Mouse (Mus musculus): ENCODE results near the gene Fbxl13. TPM values are rescaled to one million over a fixed set of nuclear protein-coding genes. Genes with fewer than 3 reads are reported as not detected.
A peak's percentile ranks its signal among the peaks of the same experiment; 100 is the strongest.

Gene Fbxl13
- polyA plus RNA-seq, 1 experiment from 2014 or later: 0.10 TPM

DNA sequence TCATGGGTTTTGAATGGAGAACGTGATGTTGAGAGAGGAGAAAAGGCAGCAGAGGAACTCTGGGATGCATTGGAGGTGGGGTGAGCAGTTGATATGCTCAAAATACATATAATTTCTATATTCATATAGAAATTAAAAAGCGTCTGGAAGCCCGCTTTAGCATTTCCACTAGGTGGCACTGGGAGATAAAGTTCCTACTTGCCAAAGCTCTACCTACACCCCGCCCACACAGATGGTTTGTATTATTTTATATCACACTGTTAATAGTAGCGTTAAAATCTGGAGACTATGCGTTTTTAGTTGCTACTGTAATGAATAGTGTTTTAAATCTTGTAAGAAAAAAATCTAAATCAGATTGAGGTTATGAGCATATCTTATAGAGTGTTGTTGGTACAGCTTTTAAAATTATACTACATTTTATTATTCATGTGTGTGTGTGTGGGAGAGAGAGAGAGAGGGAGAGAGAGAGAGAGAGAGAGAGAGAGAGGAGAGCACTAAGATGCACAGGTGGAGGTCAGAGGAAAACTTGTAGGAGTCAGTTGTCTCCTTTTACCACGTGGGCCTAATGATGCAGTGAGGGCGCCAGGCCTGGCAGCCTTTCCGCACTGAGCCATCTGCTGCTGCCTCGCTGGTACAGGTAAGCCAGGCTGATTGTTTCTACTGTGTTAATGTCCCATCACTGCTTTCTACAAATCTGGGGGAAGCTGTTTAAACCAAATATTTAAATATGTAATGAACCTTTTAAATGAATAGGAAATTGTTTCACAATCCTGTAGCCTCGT, 211.1 kb downstream of the Fbxl13 start:
- 0 out of 2 replicates have a peak, but pooled peaks have one; percentile 35 for ATAC-seq (replicated peaks; ENCODE audit: insufficient number of reproducible peaks, insufficient read depth, low FRiP score, low read depth)
- no peak overlapping the region for H3K4me3 ChIP-seq
- no peaks in the 10 kb centered on the region for H3K9me3 ChIP-seq (replicated peaks)
- no peaks in the 10 kb centered on the region for H3K27me3 ChIP-seq
- H3K36me3 ChIP-seq: no peaks in the 10 kb centered on the region
- H3K4me2 ChIP-seq: no peak overlapping the region
- H3K4me1 ChIP-seq (replicated peaks): peaks cover under 1% of the 10 kb centered on the region; the same call in 1 of the 2 replicates
- H3K27ac ChIP-seq: no peak overlapping the region
- H3K9ac ChIP-seq: no peak overlapping the region
- 70% methylated on average over 11 of the region's 11 CpGs for WGBS

Other genes with a start within 250 kb of the Fbxl13 start
- gene Ccdc146, start 221.0 kb downstream of the Fbxl13 start, polyA plus RNA-seq (2015; fragmentation: Nextera tagmentation; extraction: Ambion mirVana): 1.8 and 3.0 TPM in 2 replicates
- 8.4 and 8.5 TPM in 2 replicates for gene Fam185a, start 220.7 kb downstream of the Fbxl13 start, polyA plus RNA-seq (2015; fragmentation: Nextera tagmentation; extraction: Ambion mirVana)
- 23.9 and 35.3 TPM in 2 replicates for gene Lrrc17, start 102.1 kb downstream of the Fbxl13 start, polyA plus RNA-seq (2015; fragmentation: Nextera tagmentation; extraction: Ambion mirVana)
- gene Armc10, start 179 bp upstream of the Fbxl13 start, polyA plus RNA-seq (2015; fragmentation: Nextera tagmentation; extraction: Ambion mirVana): 17.3 and 21.6 TPM in 2 replicates
- 5.6 and 5.7 TPM in 2 replicates for gene Napepld, start 55.8 kb upstream of the Fbxl13 start, polyA plus RNA-seq (2015; fragmentation: Nextera tagmentation; extraction: Ambion mirVana)
- gene Pmpcb, start 91.5 kb upstream of the Fbxl13 start, polyA plus RNA-seq (2015; fragmentation: Nextera tagmentation; extraction: Ambion mirVana): 130 and 140 TPM in 2 replicates
- 43.1 and 44.5 TPM in 2 replicates for gene Dnajc2, start 139.6 kb upstream of the Fbxl13 start, polyA plus RNA-seq (2015; fragmentation: Nextera tagmentation; extraction: Ambion mirVana)
- 128 and 134 TPM in 2 replicates for gene Psmc2, start 139.6 kb upstream of the Fbxl13 start, polyA plus RNA-seq (2015; fragmentation: Nextera tagmentation; extraction: Ambion mirVana)
- not detected in 2 replicates for gene Slc26a5, start 220.0 kb upstream of the Fbxl13 start, polyA plus RNA-seq (2015; fragmentation: Nextera tagmentation; extraction: Ambion mirVana)

Data from heart, embryonic 15.5 days (tissue).